Mouse (Mus musculus) heart, postnatal 0 days (tissue): ENCODE data around the gene Stx4a. TPM values are rescaled to one million over a fixed set of nuclear protein-coding genes. Genes with fewer than 3 reads are reported as not detected.

Source experiments
- ATAC-seq: fragments of 200-750 bp; cut with Nextera tagmentation; 2 replicates; pipeline ENCODE4 v1.8.0; 2017; ENCODE audit warnings: low read depth, moderate number of reproducible peaks, moderate library complexity; ENCODE audit not compliant: insufficient read depth
- DNase-seq: peaks from one replicate; pipeline ENCODE4 v3.0.0-alpha.2; 2016; ENCODE audit warnings: low spot score
- H3K27ac ChIP-seq: fragments of 300-500 bp; sonication (generic); 2 replicates; pipeline ENCODE4 v1.5.1; 2014; ENCODE audit warnings: low read depth, mild to moderate bottlenecking
- H3K27me3 ChIP-seq: fragments of 300-500 bp; sonication (generic); 2 replicates; pipeline ENCODE4 v1.6.1; 2014; ENCODE audit warnings: low read length, mixed read lengths; ENCODE audit not compliant: control insufficient read depth, insufficient read depth
- H3K36me3 ChIP-seq: fragments of 300-500 bp; sonication (generic); replicated peaks from 2 replicates; pipeline ENCODE4 v1.6.1; 2014; ENCODE audit warnings: low read length, mixed read lengths; ENCODE audit not compliant: control insufficient read depth, insufficient read depth
- H3K4me1 ChIP-seq: fragments of 300-500 bp; sonication (generic); 2 replicates; pipeline ENCODE4 v1.6.1; 2014; ENCODE audit warnings: antibody characterized with exemption; ENCODE audit not compliant: control insufficient read depth, insufficient read depth
- H3K4me2 ChIP-seq: fragments of 300-500 bp; sonication (generic); 2 replicates; pipeline ENCODE4 v1.6.1; 2014; ENCODE audit warnings: low read depth, mild to moderate bottlenecking, low read length, moderate library complexity
- H3K4me3 ChIP-seq: fragments of 300-500 bp; sonication (generic); 2 replicates; pipeline ENCODE4 v1.5.1; 2014; ENCODE audit warnings: low read depth, low read length
- H3K9ac ChIP-seq: fragments of 300-500 bp; sonication (generic); replicated peaks from 2 replicates; pipeline ENCODE4 v1.6.1; 2014; ENCODE audit warnings: low read depth, low read length, mixed read lengths
- H3K9me3 ChIP-seq: fragments of 300-500 bp; sonication (generic); replicated peaks from 2 replicates; pipeline ENCODE4 v1.6.1; 2016; ENCODE audit warnings: low read length; ENCODE audit not compliant: control insufficient read depth
- CTCF ChIP-seq: IDR thresholded peaks from 2 replicates; pipeline ENCODE4 v1.5.1; 2016; ENCODE audit warnings: antibody characterized with exemption, control low read depth, low read depth
- EP300 ChIP-seq: IDR thresholded peaks from 2 replicates; pipeline ENCODE4 v1.6.1; 2016; ENCODE audit warnings: antibody characterized with exemption, low read depth
- WGBS: fragments of 180-500 bp; shearing (Covaris S2); extraction: QIAGEN DNeasy Blood & Tissue Kit; methylation state at CpG from one replicate; pipeline ENCODE4 v1.1.7; 2014; 5-methylcytosine and 5-hydroxymethylcytosine counted together
- polyA plus RNA-seq: library from polyadenylated mRNA; unstranded; fragments of >200 nt; fragmentation: Nextera tagmentation; extraction: Ambion mirVana; gene quantifications from 2 replicates; pipeline ENCODE4 v1.2.1, GENCODE M21; 2015
- total RNA-seq: library from RNA; depleted of rRNA; stranded (reverse); fragments of >200 nt; gene quantifications from 2 replicates; pipeline ENCODE4 v1.2.3, GENCODE M21; 2014; ENCODE audit warnings: low replicate concordance

Gene Stx4a
- total and polyA plus RNA-seq, 2 experiments from 2014 or later, result 14.5 to 46.5 TPM

DNA sequence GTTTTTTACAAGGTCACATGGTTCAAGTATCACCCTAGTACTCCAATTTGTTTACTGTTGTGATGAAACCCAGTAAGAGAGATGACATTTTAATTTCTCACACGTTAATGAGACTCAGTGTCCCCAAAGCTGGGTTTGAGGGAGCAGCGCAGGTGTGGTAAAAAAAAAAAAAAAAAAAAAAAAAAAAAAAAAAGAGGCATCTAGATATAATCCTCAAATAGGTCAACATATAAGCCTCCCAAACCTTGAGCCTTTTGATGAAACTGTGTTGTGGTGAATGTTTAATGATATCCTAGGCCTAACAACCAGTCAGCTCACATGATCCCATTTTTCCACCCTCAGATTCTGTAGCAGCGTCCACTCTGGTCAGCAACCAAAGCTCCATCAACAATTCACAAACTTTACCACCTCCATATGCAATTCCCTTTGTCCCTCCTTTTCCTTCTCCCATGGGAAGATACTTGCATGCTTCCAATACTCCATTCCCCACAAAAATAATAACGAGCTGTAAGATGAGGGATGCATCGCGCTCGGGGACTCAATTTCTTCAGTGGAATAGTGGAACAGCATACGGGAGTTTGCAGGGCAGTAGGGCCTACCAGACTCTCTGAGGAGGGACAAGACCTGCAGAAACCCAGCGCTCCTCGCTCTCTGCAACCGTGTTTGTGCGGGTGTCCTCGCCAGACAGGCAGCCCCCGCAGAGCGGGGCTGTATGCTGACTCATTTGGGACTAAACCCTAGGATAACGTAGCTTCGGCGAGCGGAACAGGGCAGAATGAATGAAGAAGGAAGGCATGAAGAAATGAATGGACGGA, 50.9 kb downstream of the Stx4a start:
- no peak for ATAC-seq
- TF ChIP-seq CTCF, result no peak
- TF ChIP-seq EP300, result no peak
- DNase-seq, result no peak
- Histone ChIP-seq H3K4me2 (peak overlapping the region; percentile 94), H3K4me3 (peak overlapping the region; percentile 91), H3K9me3 (no peaks in the 10 kb centered on the region), H3K27me3 (no peaks in the 10 kb centered on the region), H3K9ac (peak overlapping the region; percentile 88), H3K36me3 (peaks cover 19% of the 10 kb centered on the region), H3K4me1 (peaks cover 10% of the 10 kb centered on the region), H3K27ac (peak overlapping the region; percentile 97)
- 7% methylated on average over 20 of the region's 20 CpGs for WGBS

DNA sequence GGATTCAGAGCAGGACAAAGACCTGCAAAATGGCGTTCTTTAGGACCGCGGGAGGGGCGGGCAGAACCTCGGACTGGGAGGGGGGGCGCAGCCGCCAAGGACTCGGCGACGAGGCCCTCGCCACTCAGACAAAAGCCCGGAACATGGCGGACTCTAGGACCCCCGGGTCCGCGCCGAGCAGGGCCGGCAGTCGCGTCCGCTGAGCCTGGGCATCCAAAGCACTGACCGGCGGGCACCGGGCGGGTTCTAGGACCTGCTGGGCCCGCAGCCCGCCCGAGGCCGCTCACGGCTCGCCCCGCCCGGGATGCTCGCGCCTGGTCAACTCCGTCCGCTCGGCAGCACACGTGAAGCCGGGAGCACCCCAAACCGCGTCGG, 51.5 kb downstream of the Stx4a start:
- peak; percentile 90 for ATAC-seq
- H3K4me2 ChIP-seq, result peak overlapping the region; percentile 94
- peaks cover 10% of the 10 kb centered on the region for H3K4me1 ChIP-seq
- peak overlapping the region; percentile 97 for H3K27ac ChIP-seq
- peak overlapping the region; percentile 88 for H3K9ac ChIP-seq
- H3K9me3 ChIP-seq, result no peaks in the 10 kb centered on the region
- TF ChIP-seq CTCF (no peak), EP300 (no peak)
- H3K4me3 ChIP-seq, result peak overlapping the region; percentile 91
- no peaks in the 10 kb centered on the region for H3K27me3 ChIP-seq
- WGBS, result under 1% methylated on average over 24 of the region's 43 CpGs
- peaks cover 25% of the 10 kb centered on the region for H3K36me3 ChIP-seq
- DNase-seq, result peak; percentile 96

DNA sequence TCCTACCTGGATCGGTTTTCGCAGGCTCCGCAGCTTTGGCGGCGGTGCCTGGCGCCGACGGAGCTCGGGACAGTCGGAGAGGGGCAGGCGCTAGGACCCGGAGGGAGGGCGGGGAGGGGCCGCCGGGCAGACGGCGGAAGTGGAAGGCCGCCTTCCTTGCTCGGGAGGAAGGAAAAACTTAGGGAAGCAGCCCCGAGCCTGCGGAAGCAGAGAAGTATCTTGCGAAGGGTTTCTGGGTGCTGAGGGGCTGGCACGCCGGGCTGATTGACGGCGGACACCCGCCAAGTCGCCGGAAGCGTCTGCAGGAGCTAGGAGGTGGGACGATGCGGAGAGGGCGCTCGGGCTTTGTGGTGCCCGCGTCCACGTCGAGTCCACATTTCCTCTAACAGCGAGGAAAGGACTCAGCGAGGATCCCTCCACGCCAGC, 52.0 kb downstream of the Stx4a start, which contains the start of gene Zfp646:
Zfp646 (plus strand) TSS at position 181 of the 426 bp plus-strand sequence.
- ATAC-seq, result peak; percentile 87
- under 1% methylated on average over 40 of the region's 41 CpGs for WGBS

DNA sequence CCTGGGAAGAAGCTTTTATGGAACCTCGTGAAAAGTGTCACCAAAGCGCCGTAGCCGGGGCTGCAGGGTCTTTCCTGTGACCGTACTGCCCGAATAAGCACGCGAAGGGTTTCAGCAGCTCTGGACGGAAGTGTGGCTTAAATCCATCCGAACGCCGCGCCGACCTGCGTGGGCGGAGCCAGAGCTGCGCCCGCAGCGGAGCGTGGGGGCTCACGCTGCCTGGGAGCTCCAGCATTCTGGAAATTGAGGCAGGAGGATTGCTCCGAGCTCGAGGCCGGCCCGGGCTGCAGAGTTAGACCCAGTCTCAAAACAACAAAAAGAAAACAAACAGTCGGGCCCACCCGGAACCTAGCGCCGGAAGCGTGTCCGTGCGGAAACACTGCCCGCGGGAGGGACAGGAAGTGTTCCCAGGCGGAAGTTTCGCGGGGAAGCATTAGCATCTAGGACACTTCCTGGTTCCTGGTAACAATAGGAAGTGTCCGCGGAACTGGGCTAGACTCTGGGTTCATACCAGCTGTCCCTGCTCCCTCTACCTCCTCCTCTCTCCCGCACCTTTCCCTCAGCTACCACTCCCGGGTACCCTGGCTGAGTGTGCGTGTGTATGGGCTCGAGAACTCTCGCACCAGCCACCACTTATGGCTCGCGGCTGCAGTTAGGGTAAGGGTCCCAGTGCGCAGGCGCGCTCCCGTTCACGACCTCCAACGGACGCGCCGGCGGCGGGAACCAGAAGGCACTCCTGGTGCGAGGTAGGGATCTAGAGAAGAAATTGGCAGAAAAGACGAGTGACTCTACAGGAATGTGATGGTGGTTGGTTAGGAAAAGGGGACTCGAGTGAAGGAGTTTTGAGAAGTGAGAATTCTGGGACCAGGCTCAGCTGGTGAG, 52.6 kb downstream of the Stx4a start, which contains the start of gene Zfp668:
Zfp668 (minus strand) TSS at position 362 of the 882 bp plus-strand sequence.
- Histone ChIP-seq H3K36me3 (peaks cover 36% of the 10 kb centered on the region), H3K9me3 (no peaks in the 10 kb centered on the region), H3K4me1 (peaks cover 10% of the 10 kb centered on the region), H3K9ac (peak within 1 kb of the TSS; percentile 88), H3K27me3 (no peaks in the 10 kb centered on the region), H3K4me3 (peak within 1 kb of the TSS; percentile 91), H3K27ac (peak within 1 kb of the TSS; percentile 97), H3K4me2 (peak within 1 kb of the TSS; percentile 94)
- DNase-seq (peak; percentile 89), ATAC-seq (peak; percentile 67)
- WGBS, result under 1% methylated on average over 60 of the region's 60 CpGs
- no peak for TF ChIP-seq CTCF
- no peak; the same call in 1 of the 2 replicates for TF ChIP-seq EP300

More for the DNA sequence above, 52.0 kb downstream of the Stx4a start, which contains the start of gene Zfp646:
- peak; percentile 83 for DNase-seq
- Histone ChIP-seq H3K9ac (peak within 1 kb of the TSS; percentile 88), H3K4me3 (peak within 1 kb of the TSS; percentile 91), H3K27me3 (no peaks in the 10 kb centered on the region), H3K4me1 (peaks cover 10% of the 10 kb centered on the region), H3K36me3 (peaks cover 29% of the 10 kb centered on the region), H3K27ac (peak within 1 kb of the TSS; percentile 97), H3K4me2 (peak within 1 kb of the TSS; percentile 94), H3K9me3 (no peaks in the 10 kb centered on the region)
- TF ChIP-seq CTCF (no peak), EP300 (no peak; the same call in 1 of the 2 replicates)

DNA sequence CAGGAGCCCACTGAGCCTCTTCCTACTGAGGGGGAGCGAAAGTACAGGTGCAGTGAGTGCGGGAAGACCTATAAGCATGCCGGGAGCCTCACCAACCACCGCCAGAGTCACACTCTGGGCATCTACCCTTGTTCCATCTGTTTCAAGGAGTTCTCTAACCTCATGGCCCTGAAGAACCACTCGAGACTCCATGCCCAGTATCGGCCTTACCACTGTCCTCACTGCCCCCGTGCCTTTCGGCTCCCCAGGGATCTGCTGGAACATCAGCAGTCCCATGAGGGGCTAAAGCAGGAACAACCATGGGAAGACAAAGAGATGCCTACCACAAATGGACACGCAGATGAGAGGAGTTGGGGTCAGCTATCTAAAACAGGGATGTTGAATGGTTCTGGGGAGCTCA, 55.2 kb downstream of the Stx4a start:
- H3K4me1 ChIP-seq, result peaks cover 9% of the 10 kb centered on the region
- H3K9ac ChIP-seq, result no peak overlapping the region
- WGBS, result 95% methylated on average over 9 of the region's 9 CpGs
- H3K4me3 ChIP-seq, result no peak overlapping the region
- peaks cover 59% of the 10 kb centered on the region for H3K36me3 ChIP-seq
- DNase-seq, result no peak
- H3K27me3 ChIP-seq, result no peaks in the 10 kb centered on the region
- H3K4me2 ChIP-seq, result no peak overlapping the region
- TF ChIP-seq EP300, result no peak
- no peak for TF ChIP-seq CTCF
- H3K9me3 ChIP-seq, result no peaks in the 10 kb centered on the region
- H3K27ac ChIP-seq, result no peak overlapping the region
- no peak for ATAC-seq
